Mouse (Mus musculus): Measurements from ENCODE around the gene Adgrl2. TPM values are rescaled to one million over a fixed set of nuclear protein-coding genes. Genes with fewer than 3 reads are reported as not detected.
A peak's percentile ranks its signal among the peaks of the same experiment; 100 is the strongest.

Adgrl2 gene
- polyA plus RNA-seq, 1 experiment from 2014 or later: 124 TPM

- Histone ChIP-seq H3K9ac (ENCODE audit: low read length) (no peak overlapping the region), H3K36me3 (ENCODE audit: control insufficient read depth, insufficient read depth, low read length) (no peaks in the 10 kb centered on the region), H3K4me3 (ENCODE audit: low read depth, low read length) (no peak overlapping the region), H3K27me3 (ENCODE audit: control insufficient read depth, insufficient read depth, low read length) (no peaks in the 10 kb centered on the region), H3K9me3 (ENCODE audit: control insufficient read depth, low read length) (no peaks in the 10 kb centered on the region), H3K27ac (ENCODE audit: low read depth, low read length) (no peak overlapping the region), H3K4me1 (ENCODE audit: control insufficient read depth, insufficient read depth, low read length) (no peaks in the 10 kb centered on the region; the same call in 1 of the 2 replicates), H3K4me2 (no peak overlapping the region)
- 76% methylated on average over 7 of the region's 7 CpGs for WGBS
- ATAC-seq (ENCODE audit: low FRiP score) (no peak), DNase-seq (ENCODE audit: low spot score, missing footprints) (no peak)
Measured at GRCm38 (mm10) chr3:148905435-148905834, 84.9 kb downstream of the Adgrl2 start.

DNA sequence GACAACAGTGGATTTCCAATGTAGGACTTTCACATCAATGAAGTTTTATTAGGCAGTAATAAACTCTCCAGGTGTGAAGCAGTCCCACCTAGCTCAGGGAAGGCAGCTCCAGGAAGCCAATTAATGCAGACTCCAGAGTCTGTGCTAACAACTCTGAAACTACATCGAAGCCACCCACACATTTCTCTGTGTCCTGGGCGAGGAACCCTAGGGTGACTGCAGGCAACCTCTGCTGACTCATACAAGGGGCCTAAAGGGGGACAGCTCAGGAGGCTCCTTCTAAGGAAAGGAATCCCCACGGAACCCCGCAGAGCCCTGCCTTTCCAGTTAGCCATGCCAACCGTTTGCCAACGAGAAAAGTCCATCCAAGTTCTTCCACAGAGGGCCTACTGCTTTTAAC, 90.5 kb downstream of the Adgrl2 start:
- no peak overlapping the region for H3K9ac ChIP-seq (ENCODE audit: low read length)
- no peaks in the 10 kb centered on the region for H3K9me3 ChIP-seq (ENCODE audit: control insufficient read depth, low read length)
- DNase-seq (ENCODE audit: low spot score, missing footprints): no peak
- 38% methylated on average over 6 of the region's 6 CpGs for WGBS
- no peak overlapping the region for H3K4me2 ChIP-seq
- no peaks in the 10 kb centered on the region for H3K27me3 ChIP-seq (ENCODE audit: control insufficient read depth, insufficient read depth, low read length)
- no peak overlapping the region for H3K4me3 ChIP-seq (ENCODE audit: low read depth, low read length)
- no peak for ATAC-seq (ENCODE audit: low FRiP score)
- H3K27ac ChIP-seq (ENCODE audit: low read depth, low read length): no peak overlapping the region
- H3K36me3 ChIP-seq (ENCODE audit: control insufficient read depth, insufficient read depth, low read length): no peaks in the 10 kb centered on the region
- no peaks in the 10 kb centered on the region for H3K4me1 ChIP-seq (ENCODE audit: control insufficient read depth, insufficient read depth, low read length)

DNA sequence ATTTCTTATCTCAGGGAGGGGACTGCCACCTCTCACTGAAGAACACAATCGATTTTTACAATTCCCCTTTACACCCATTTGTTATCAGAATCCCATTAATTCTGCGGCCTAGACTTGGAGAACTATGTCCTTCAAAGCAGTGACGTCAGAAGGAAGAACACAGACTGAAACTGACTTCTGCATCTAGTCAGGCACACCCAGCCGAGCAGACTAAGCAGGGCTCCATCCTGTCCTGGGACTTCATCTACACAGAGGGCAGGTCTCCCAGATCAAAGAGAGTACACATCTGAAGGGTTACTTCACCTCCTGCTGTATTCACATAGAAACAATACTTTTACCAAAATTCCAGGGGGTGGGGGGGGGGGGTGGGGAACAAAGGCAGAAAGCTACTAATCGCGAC, 90.9 kb downstream of the Adgrl2 start:
- 49% methylated on average over 6 of the region's 6 CpGs for whole genome bisulfite sequencing
- H3K4me2 ChIP-seq: no peak overlapping the region
- H3K27me3 ChIP-seq (ENCODE audit: control insufficient read depth, insufficient read depth, low read length): no peaks in the 10 kb centered on the region
- H3K9me3 ChIP-seq (ENCODE audit: control insufficient read depth, low read length): no peaks in the 10 kb centered on the region
- peak; percentile 49; the same call in 1 of the 2 replicates for ATAC-seq (ENCODE audit: low FRiP score)
- no peaks in the 10 kb centered on the region for H3K36me3 ChIP-seq (ENCODE audit: control insufficient read depth, insufficient read depth, low read length)
- no peak overlapping the region for H3K27ac ChIP-seq (ENCODE audit: low read depth, low read length)
- H3K9ac ChIP-seq (ENCODE audit: low read length): no peak overlapping the region
- no peak for DNase-seq (ENCODE audit: low spot score, missing footprints)
- no peak overlapping the region for H3K4me3 ChIP-seq (ENCODE audit: low read depth, low read length)
- H3K4me1 ChIP-seq (ENCODE audit: control insufficient read depth, insufficient read depth, low read length): no peaks in the 10 kb centered on the region

DNA sequence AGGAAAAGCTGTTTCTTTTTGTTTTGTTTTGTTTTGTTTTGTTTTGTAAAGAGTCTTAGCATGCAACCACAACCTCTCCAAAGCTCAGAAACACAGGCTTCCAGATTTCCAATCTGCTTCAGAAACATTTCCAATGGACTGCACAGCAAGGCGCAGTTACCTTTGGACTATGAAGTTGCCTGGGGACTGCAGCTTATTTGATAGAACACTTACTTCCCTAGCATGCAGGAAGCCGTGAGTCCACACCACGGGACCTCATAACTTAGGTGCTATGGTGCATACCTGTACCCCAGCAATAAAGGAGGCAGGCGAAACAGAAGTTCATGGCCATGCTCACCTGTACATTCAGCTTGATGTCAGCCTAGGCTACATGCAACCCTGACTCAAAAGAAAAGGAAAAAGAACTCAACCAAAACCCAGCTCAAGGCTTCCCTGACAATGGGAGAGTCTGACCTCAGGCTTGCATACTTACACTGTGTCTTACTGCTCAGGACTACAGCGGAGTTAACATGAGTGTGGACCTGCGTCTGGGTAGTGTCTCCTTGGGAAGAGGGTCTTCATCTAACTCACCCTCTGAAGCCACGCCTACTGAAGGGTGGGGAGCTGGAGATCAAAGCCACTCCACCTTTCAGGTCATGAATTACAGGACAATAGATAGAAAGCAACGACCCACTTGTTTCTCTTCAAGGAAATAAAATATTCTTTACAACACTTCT, 91.7 kb downstream of the Adgrl2 start:
- Histone ChIP-seq H3K9me3 (ENCODE audit: control insufficient read depth, low read length) (no peaks in the 10 kb centered on the region), H3K4me1 (ENCODE audit: control insufficient read depth, insufficient read depth, low read length) (no peaks in the 10 kb centered on the region), H3K27me3 (ENCODE audit: control insufficient read depth, insufficient read depth, low read length) (no peaks in the 10 kb centered on the region), H3K4me3 (ENCODE audit: low read depth, low read length) (no peak overlapping the region), H3K36me3 (ENCODE audit: control insufficient read depth, insufficient read depth, low read length) (no peaks in the 10 kb centered on the region), H3K27ac (ENCODE audit: low read depth, low read length) (no peak overlapping the region), H3K9ac (ENCODE audit: low read length) (no peak overlapping the region), H3K4me2 (no peak overlapping the region)
- WGBS: 77% methylated on average over 8 of the region's 8 CpGs
- DNase-seq (ENCODE audit: low spot score, missing footprints) (no peak), ATAC-seq (ENCODE audit: low FRiP score) (no peak)

- no peaks in the 10 kb centered on the region for H3K36me3 ChIP-seq (ENCODE audit: control insufficient read depth, insufficient read depth, low read length)
- H3K4me1 ChIP-seq (ENCODE audit: control insufficient read depth, insufficient read depth, low read length): no peaks in the 10 kb centered on the region
- no peak overlapping the region for H3K27ac ChIP-seq (ENCODE audit: low read depth, low read length)
- H3K27me3 ChIP-seq (ENCODE audit: control insufficient read depth, insufficient read depth, low read length): no peaks in the 10 kb centered on the region
- H3K9me3 ChIP-seq (ENCODE audit: control insufficient read depth, low read length): no peaks in the 10 kb centered on the region
- DNase-seq (ENCODE audit: low spot score, missing footprints) (no peak), ATAC-seq (ENCODE audit: low FRiP score) (no peak)
- WGBS: 87% methylated on average over 10 of the region's 10 CpGs
- H3K9ac ChIP-seq (ENCODE audit: low read length): no peak overlapping the region
- no peak overlapping the region for H3K4me3 ChIP-seq (ENCODE audit: low read depth, low read length)
- no peak overlapping the region for H3K4me2 ChIP-seq
Measured at GRCm38 (mm10) chr3:148896281-148896680, 94.1 kb downstream of the Adgrl2 start.

DNA sequence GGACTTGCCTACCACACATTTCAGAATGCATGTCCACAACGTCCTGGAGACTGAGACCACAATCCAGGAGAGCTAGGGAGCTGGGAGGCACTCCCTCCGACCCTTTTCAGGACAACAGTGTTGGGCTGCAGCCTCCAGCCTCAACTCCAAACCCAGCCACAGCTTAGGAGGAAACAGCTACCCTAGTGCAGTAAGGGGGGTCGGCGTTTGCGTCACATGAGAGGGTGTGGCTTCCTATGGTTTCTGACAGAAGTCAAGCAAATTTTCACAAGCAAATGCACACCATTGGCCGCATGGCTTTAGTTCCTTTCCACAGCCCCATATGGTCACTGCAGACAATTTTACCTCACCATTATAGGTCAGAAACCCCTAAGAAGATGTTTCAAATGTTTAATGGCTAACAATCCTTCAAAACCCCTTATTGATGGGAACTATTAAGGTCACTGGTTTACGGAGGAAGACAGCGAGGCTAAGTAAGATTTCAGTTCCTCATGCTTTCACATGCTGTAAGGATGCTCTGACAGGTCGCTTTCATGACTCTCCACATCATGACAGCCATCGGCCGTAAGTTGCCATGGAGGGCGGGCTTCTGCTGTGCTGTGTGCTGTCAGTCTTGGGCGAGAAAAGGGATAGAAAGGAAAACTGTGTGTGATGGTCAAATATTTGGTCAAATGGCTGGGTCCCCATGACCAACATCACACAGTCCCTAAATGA, 94.8 kb downstream of the Adgrl2 start:
- no peak overlapping the region for H3K4me2 ChIP-seq
- H3K9ac ChIP-seq (ENCODE audit: low read length): no peak overlapping the region
- no peaks in the 10 kb centered on the region for H3K27me3 ChIP-seq (ENCODE audit: control insufficient read depth, insufficient read depth, low read length)
- H3K4me3 ChIP-seq (ENCODE audit: low read depth, low read length): no peak overlapping the region
- no peaks in the 10 kb centered on the region for H3K9me3 ChIP-seq (ENCODE audit: control insufficient read depth, low read length)
- DNase-seq (ENCODE audit: low spot score, missing footprints) (no peak), ATAC-seq (ENCODE audit: low FRiP score) (no peak)
- H3K36me3 ChIP-seq (ENCODE audit: control insufficient read depth, insufficient read depth, low read length): no peaks in the 10 kb centered on the region
- H3K4me1 ChIP-seq (ENCODE audit: control insufficient read depth, insufficient read depth, low read length): no peaks in the 10 kb centered on the region
- 85% methylated on average over 13 of the region's 13 CpGs for WGBS
- no peak overlapping the region for H3K27ac ChIP-seq (ENCODE audit: low read depth, low read length)

DNA sequence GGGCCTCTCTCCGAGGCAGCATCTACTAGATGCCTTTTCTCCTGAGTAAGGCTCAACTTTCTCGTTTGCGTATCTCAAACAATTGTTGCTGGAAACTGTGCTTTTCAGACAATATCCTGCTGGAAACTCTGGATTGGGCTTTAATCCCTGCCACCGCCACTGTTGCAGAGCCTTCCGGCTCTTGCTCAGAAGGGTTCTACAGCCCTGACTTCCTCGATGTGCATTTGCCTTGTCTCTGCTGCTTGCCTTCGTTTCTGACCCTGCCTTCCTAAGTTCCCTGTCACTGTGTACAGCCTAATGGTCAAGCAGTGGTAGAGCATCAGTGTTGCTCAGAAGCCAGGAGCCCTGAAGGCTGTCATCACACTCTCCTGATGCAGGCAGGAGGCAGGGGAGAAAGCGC, 95.5 kb downstream of the Adgrl2 start:
- peak; percentile 87 for DNase-seq (ENCODE audit: low spot score, missing footprints)
- H3K27ac ChIP-seq (ENCODE audit: low read depth, low read length): no peak overlapping the region
- 82% methylated on average over 8 of the region's 8 CpGs for WGBS

GRCm38 (mm10) chr3:148887902-148888301, 102.5 kb downstream of the Adgrl2 start:
- no peaks in the 10 kb centered on the region for H3K27me3 ChIP-seq (ENCODE audit: control insufficient read depth, insufficient read depth, low read length)
- ATAC-seq (ENCODE audit: low FRiP score) (no peak), DNase-seq (ENCODE audit: low spot score, missing footprints) (peak; percentile 75)
- no peak overlapping the region for H3K4me3 ChIP-seq (ENCODE audit: low read depth, low read length)
- H3K4me1 ChIP-seq (ENCODE audit: control insufficient read depth, insufficient read depth, low read length): no peaks in the 10 kb centered on the region
- no peak overlapping the region for H3K27ac ChIP-seq (ENCODE audit: low read depth, low read length)
- H3K4me2 ChIP-seq: no peak overlapping the region
- WGBS: 87% methylated on average over 5 of the region's 5 CpGs
- H3K36me3 ChIP-seq (ENCODE audit: control insufficient read depth, insufficient read depth, low read length): no peaks in the 10 kb centered on the region; the same call in 1 of the 2 replicates
- no peaks in the 10 kb centered on the region for H3K9me3 ChIP-seq (ENCODE audit: control insufficient read depth, low read length)
- H3K9ac ChIP-seq (ENCODE audit: low read length): no peak overlapping the region

More for the DNA sequence above, 95.5 kb downstream of the Adgrl2 start:
- no peaks in the 10 kb centered on the region for H3K9me3 ChIP-seq (ENCODE audit: control insufficient read depth, low read length)
- no peaks in the 10 kb centered on the region for H3K36me3 ChIP-seq (ENCODE audit: control insufficient read depth, insufficient read depth, low read length)
- no peak for ATAC-seq (ENCODE audit: low FRiP score)
- H3K4me2 ChIP-seq: no peak overlapping the region
- no peak overlapping the region for H3K9ac ChIP-seq (ENCODE audit: low read length)
- H3K4me1 ChIP-seq (ENCODE audit: control insufficient read depth, insufficient read depth, low read length): no peaks in the 10 kb centered on the region
- H3K4me3 ChIP-seq (ENCODE audit: low read depth, low read length): no peak overlapping the region
- no peaks in the 10 kb centered on the region for H3K27me3 ChIP-seq (ENCODE audit: control insufficient read depth, insufficient read depth, low read length)

DNA sequence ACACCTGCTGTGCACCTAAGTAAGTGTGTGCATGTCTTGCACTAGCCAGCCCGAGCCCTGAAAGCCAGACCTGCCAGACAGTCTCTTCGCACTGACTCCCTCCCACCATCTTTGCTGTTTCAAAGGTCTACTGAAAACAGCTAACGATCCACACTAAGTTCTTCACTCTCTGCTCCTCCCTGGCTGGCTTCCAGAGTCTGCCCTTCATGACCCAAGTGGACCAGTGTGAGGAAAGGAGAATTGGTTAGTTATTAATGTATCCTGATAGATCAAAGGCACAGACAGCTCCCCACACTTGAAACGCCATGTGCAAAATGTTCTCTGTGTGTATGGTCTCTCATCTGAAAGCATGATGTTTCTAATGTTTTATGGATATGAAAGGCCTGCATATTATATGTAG, 103.4 kb downstream of the Adgrl2 start:
- ATAC-seq (ENCODE audit: low FRiP score) (no peak), DNase-seq (ENCODE audit: low spot score, missing footprints) (no peak)
- Histone ChIP-seq H3K9me3 (ENCODE audit: control insufficient read depth, low read length) (no peaks in the 10 kb centered on the region), H3K9ac (ENCODE audit: low read length) (no peak overlapping the region), H3K4me3 (ENCODE audit: low read depth, low read length) (no peak overlapping the region), H3K36me3 (ENCODE audit: control insufficient read depth, insufficient read depth, low read length) (no peaks in the 10 kb centered on the region; the same call in 1 of the 2 replicates), H3K27ac (ENCODE audit: low read depth, low read length) (no peak overlapping the region), H3K27me3 (ENCODE audit: control insufficient read depth, insufficient read depth, low read length) (no peaks in the 10 kb centered on the region), H3K4me1 (ENCODE audit: control insufficient read depth, insufficient read depth, low read length) (no peaks in the 10 kb centered on the region), H3K4me2 (no peak overlapping the region)
- 90% methylated on average over 4 of the region's 4 CpGs for WGBS

All from midbrain, embryonic 11.5 days (tissue).